ENCODE assay signal across 7 mouse cellular contexts in genomic region chr11:79962125-79962876, GRCm38 (mm10). TPM values are rescaled to one million over a fixed set of nuclear protein-coding genes. Genes with fewer than 3 reads are reported as not detected.
DNase-seq lines count a peak whose midpoint lies in the region; ATAC-seq lines count a peak whose summit lies in the region.

TSS of gene Utp6 (minus strand) at chr11:79962390.

- peaks cover 7% of the 10 kb centered on the region for H3K36me3 ChIP-seq in intestine, embryonic 16.5 days (ENCODE audit: control insufficient read depth, insufficient read depth, low read length)
- peaks cover 7% of the 10 kb centered on the region for H3K36me3 ChIP-seq in midbrain, embryonic 11.5 days (ENCODE audit: control insufficient read depth, insufficient read depth, low read length)

- ATAC-seq in intestine, embryonic 16.5 days = peak; percentile 97
- peak; percentile 95 for ATAC-seq in midbrain, embryonic 11.5 days (ENCODE audit: low FRiP score)

- DNase-seq in adrenal gland, adult 8-10 months = peak; percentile 97
- DNase-seq in embryo, embryonic 9.5 days (ENCODE audit: extremely low spot score) = peak; percentile 100
- DNase-seq in gastrocnemius, postnatal 4 days (ENCODE audit: low spot score in 2 of 2) = peak; percentile 95 to 99
- DNase-seq in left cerebral cortex, postnatal 36 days (ENCODE audit: low spot score in 2 of 2) = peak; percentile 97 to 98
- peak; percentile 100 for DNase-seq in midbrain, embryonic 11.5 days (ENCODE audit: low spot score, missing footprints)
- peak; percentile 96 for DNase-seq in skeletal muscle tissue, adult 2 months (ENCODE audit: low read depth, low spot score)

- no peaks in the 10 kb centered on the region for H3K9me3 ChIP-seq in intestine, embryonic 16.5 days (ENCODE audit: control insufficient read depth, low read length)
- no peaks in the 10 kb centered on the region for H3K9me3 ChIP-seq in midbrain, embryonic 11.5 days (ENCODE audit: control insufficient read depth, low read length)

- peak within 1 kb of the TSS; percentile 64 for H3K27ac ChIP-seq in intestine, embryonic 16.5 days (ENCODE audit: low read length)
- no peak within 1 kb of the TSS for H3K27ac ChIP-seq in midbrain, embryonic 11.5 days (ENCODE audit: low read depth, low read length)

- H3K4me2 ChIP-seq in intestine, embryonic 16.5 days (ENCODE audit: low read depth, low read length) = peak within 1 kb of the TSS; percentile 66
- H3K4me2 ChIP-seq in midbrain, embryonic 11.5 days = peak within 1 kb of the TSS; percentile 54

- H3K9ac ChIP-seq in intestine, embryonic 16.5 days (ENCODE audit: low read depth, low read length) = peak within 1 kb of the TSS; percentile 70
- peak within 1 kb of the TSS; percentile 69 for H3K9ac ChIP-seq in midbrain, embryonic 11.5 days (ENCODE audit: low read length)

- H3K4me1 ChIP-seq in intestine, embryonic 16.5 days (ENCODE audit: control insufficient read depth, insufficient read depth, low read length) = peaks cover 11% of the 10 kb centered on the region
- peaks cover 5% of the 10 kb centered on the region for H3K4me1 ChIP-seq in midbrain, embryonic 11.5 days (ENCODE audit: control insufficient read depth, insufficient read depth, low read length)

- under 1% methylated on average over 46 of the region's 46 CpGs for WGBS in intestine, embryonic 16.5 days
- under 1% methylated on average over 46 of the region's 46 CpGs for WGBS in midbrain, embryonic 11.5 days

- peak within 1 kb of the TSS; percentile 61 for H3K4me3 ChIP-seq in intestine, embryonic 16.5 days (ENCODE audit: low read length)
- H3K4me3 ChIP-seq in midbrain, embryonic 11.5 days (ENCODE audit: low read depth, low read length) = peak within 1 kb of the TSS; percentile 67

- intact Hi-C loops in left cerebral cortex, postnatal 36 days (cut with DNase I) = loop anchor here (2.0 kb wide), 1 partner anchor 30 kb away; the partner anchor contains the start of gene Suz12

- 0 out of 2 replicates have a peak, but pooled peaks cover 3% of the 10 kb centered on the region for H3K27me3 ChIP-seq in intestine, embryonic 16.5 days (replicated peaks; ENCODE audit: control insufficient read depth, insufficient read depth, low read length)
- H3K27me3 ChIP-seq in midbrain, embryonic 11.5 days (ENCODE audit: control insufficient read depth, insufficient read depth, low read length) = no peaks in the 10 kb centered on the region

RNA-seq across cellular contexts. Expression of gene Utp6, which starts in this region (rescaled TPM):
- total RNA-seq in adrenal gland, adult 8-10 months (2022) = 10 to 100 TPM; 39.0 to 50.4 (median 46.1) TPM
- total RNA-seq in gastrocnemius, postnatal 4 days (2021) = 10 to 100 TPM; 35.9 to 39.8 TPM
- polyA plus RNA-seq in intestine, embryonic 16.5 days (2015; fragmentation: Nextera tagmentation; extraction: Ambion mirVana) = 41.5 and 44.7 TPM in 2 replicates
- 10 to 100 TPM; 24.6 to 29.1 TPM for total RNA-seq in left cerebral cortex, postnatal 36 days (2021)
- 89.0 and 98.6 TPM in 2 replicates for polyA plus RNA-seq in midbrain, embryonic 11.5 days (2014; fragmentation: Nextera tagmentation; extraction: Ambion mirVana)
